Mouse (Mus musculus) thymus, adult 2 months (tissue): ENCODE results near the gene Hdac11. TPM values are rescaled to one million over a fixed set of nuclear protein-coding genes. Genes with fewer than 3 reads are reported as not detected.

ENCODE experiments used
- DNase-seq: peaks from one replicate; pipeline ENCODE4 v3.0.0; 2021
- H3K27ac ChIP-seq: fragments of 200-500 bp; 2 replicates; pipeline ENCODE4 v1.5.1; 2012; ENCODE audit warnings: low read length, control low read depth; ENCODE audit not compliant: control insufficient read depth, insufficient read depth
- H3K27me3 ChIP-seq: fragments of 200-500 bp; 2 replicates; pipeline ENCODE4 v1.6.1; 2012; ENCODE audit warnings: mild to moderate bottlenecking, low read length, moderate library complexity, mixed read lengths; ENCODE audit not compliant: control insufficient read depth, insufficient read depth
- H3K36me3 ChIP-seq: fragments of 200-500 bp; 2 replicates; pipeline ENCODE4 v1.6.1; 2012; ENCODE audit warnings: mild to moderate bottlenecking, low read length, moderate library complexity; ENCODE audit not compliant: control insufficient read depth, insufficient read depth
- H3K4me1 ChIP-seq: fragments of 200-500 bp; replicated peaks from 2 replicates; pipeline ENCODE4 v1.6.1; 2012; ENCODE audit warnings: low read length; ENCODE audit not compliant: control insufficient read depth, insufficient read depth
- H3K4me3 ChIP-seq: fragments of 200-500 bp; 2 replicates; pipeline ENCODE4 v1.5.1; 2012; ENCODE audit warnings: mild to moderate bottlenecking, low read length, control low read depth, moderate library complexity; ENCODE audit not compliant: control insufficient read depth, insufficient read depth
- CTCF ChIP-seq: fragments of 200-500 bp; IDR thresholded peaks from 2 replicates; pipeline ENCODE4 v1.5.1; 2012; ENCODE audit warnings: mild to moderate bottlenecking, control low read depth, low read length, moderate library complexity, borderline replicate concordance; ENCODE audit not compliant: control insufficient read depth, poor library complexity, insufficient read depth; ENCODE audit errors: extremely low read depth
- POLR2A ChIP-seq: fragments of 200-500 bp; IDR thresholded peaks from 2 replicates; pipeline ENCODE4 v1.6.1; 2012; ENCODE audit warnings: mild to moderate bottlenecking, low read length, control low read depth, moderate library complexity; ENCODE audit not compliant: control insufficient read depth, poor library complexity, insufficient read depth; ENCODE audit errors: extremely low read depth
- WGBS: fragments of 180-500 bp; shearing (Covaris S2); methylation state at CpG from one replicate; pipeline ENCODE4 v1.1.7; 2018; 5-methylcytosine and 5-hydroxymethylcytosine counted together
- polyA plus RNA-seq: library from polyadenylated mRNA; depleted of rRNA; stranded (reverse); fragments of >200 nt; gene quantifications from 2 replicates; pipeline ENCODE4 v1.2.3, GENCODE M21; 2012; rRNA removed

The Hdac11 gene
- 10.8 and 16.6 TPM in 2 replicates for polyA plus RNA-seq

GRCm38 (mm10) chr6:91156554-91157236 is at the start of gene Hdac11:
TSS of gene Hdac11 (plus strand) at chr6:91156665.
- DNase-seq = peak; percentile 54
- H3K4me1 ChIP-seq = peaks cover 46% of the 10 kb centered on the region
- WGBS = under 1% methylated on average over 42 of the region's 42 CpGs
- H3K4me3 ChIP-seq = peak within 1 kb of the TSS; percentile 55
- H3K27me3 ChIP-seq = no peaks in the 10 kb centered on the region
- H3K27ac ChIP-seq = no peak within 1 kb of the TSS
- H3K36me3 ChIP-seq = no peaks in the 10 kb centered on the region
- no peak for TF ChIP-seq POLR2A
- TF ChIP-seq CTCF = no peak

GRCm38 (mm10) chr6:91108301-91108916 is 48.1 kb upstream of the Hdac11 start:
- Histone ChIP-seq H3K27me3 (no peaks in the 10 kb centered on the region), H3K36me3 (no peaks in the 10 kb centered on the region), H3K4me3 (no peak overlapping the region), H3K27ac (peak overlapping the region; percentile 91), H3K4me1 (peaks cover 32% of the 10 kb centered on the region)
- TF ChIP-seq POLR2A (no peak), CTCF (no peak)
- peak; percentile 16 for DNase-seq
- WGBS = 26% methylated on average over 3 of the region's 3 CpGs

GRCm38 (mm10) chr6:91108917-91109450 is 47.5 kb upstream of the Hdac11 start:
- Histone ChIP-seq H3K27ac (peak overlapping the region; percentile 96), H3K4me1 (peaks cover 33% of the 10 kb centered on the region), H3K27me3 (no peaks in the 10 kb centered on the region), H3K36me3 (no peaks in the 10 kb centered on the region), H3K4me3 (no peak overlapping the region)
- TF ChIP-seq POLR2A (no peak), CTCF (no peak)
- 45% methylated on average over 2 of the region's 2 CpGs for WGBS
- DNase-seq = peak; percentile 37

GRCm38 (mm10) chr6:91109489-91109888 is 47.0 kb upstream of the Hdac11 start:
- H3K4me1 ChIP-seq = peaks cover 35% of the 10 kb centered on the region
- TF ChIP-seq CTCF (no peak), POLR2A (no peak)
- H3K27me3 ChIP-seq = no peaks in the 10 kb centered on the region
- no peak for DNase-seq
- no peaks in the 10 kb centered on the region for H3K36me3 ChIP-seq
- no peak overlapping the region for H3K4me3 ChIP-seq
- H3K27ac ChIP-seq = peak overlapping the region; percentile 96

- Histone ChIP-seq H3K4me1 (peaks cover 37% of the 10 kb centered on the region), H3K27ac (peak overlapping the region; percentile 96), H3K36me3 (no peaks in the 10 kb centered on the region), H3K27me3 (no peaks in the 10 kb centered on the region), H3K4me3 (peak overlapping the region; percentile 48)
- 8% methylated on average over 13 of the region's 13 CpGs for WGBS
- TF ChIP-seq CTCF = no peak
- TF ChIP-seq POLR2A = no peak
- DNase-seq = peak; percentile 40
These were observed 46.0 kb upstream of the Hdac11 start for GRCm38 (mm10) chr6:91110323-91111020.
